Mouse (Mus musculus) ovary, postnatal 10 days (tissue): ENCODE measurements around the gene Armcx4.
"Not testable (repeated sequence)": the region's sequence is repeated elsewhere in the genome, so short reads cannot be mapped to it uniquely, and the experiment has no call there.

Experiments used
- DNase-seq: peaks from one replicate; pipeline ENCODE4 v3.0.0; 2022; ENCODE audit warnings: low spot score

Armcx4 gene

DNA sequence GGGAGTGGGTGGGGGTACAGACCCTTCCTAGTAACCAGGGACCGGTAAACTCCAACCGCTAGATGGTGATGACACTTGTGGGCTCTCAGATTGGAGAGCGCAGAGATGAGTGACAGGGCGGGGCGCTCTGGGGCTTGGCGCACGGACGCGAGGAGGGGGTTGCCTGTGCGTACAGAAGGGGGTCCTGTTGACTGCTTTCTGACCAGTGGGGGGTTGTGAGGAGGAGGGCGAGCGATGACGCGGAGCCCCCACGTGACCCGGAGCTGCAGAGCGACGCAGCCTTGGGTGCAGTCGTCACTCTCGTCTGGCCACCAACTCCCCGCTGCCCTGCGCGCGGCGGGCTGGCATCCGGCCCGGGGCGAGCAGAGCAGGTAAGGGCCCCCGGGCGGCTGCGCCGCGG is at the start of gene Armcx4:
Gene Armcx4, plus strand, starts transcription at position 253 of the 400 bp plus-strand sequence.
- DNase-seq: peak; percentile 13

- no peak for DNase-seq
These were observed 45.1 kb upstream of the Armcx4 start for GRCm38 (mm10) chrX:134641000-134641760.

DNA sequence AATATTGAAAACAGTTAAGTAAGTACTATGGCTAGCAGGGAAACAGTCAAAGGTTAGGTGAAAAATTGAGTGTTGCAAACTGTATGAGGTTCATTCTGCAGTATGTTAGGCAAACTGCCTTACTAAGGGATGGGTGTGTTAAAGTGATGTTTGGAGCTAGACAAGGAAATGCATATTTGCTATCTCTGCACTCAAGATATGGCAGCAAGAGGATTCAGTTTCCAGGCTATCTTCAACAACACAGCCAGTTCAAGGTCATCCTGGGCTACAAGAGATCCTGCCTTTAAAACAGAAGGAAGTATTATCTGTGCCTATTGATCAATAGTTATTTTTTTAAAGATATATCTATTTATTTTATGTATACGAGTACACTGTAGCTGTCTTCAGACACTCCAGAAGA is 40.0 kb upstream of the Armcx4 start:
- DNase-seq: no peak

- DNase-seq: no peak
These were observed 38.9 kb upstream of the Armcx4 start for GRCm38 (mm10) chrX:134647421-134647820.

DNA sequence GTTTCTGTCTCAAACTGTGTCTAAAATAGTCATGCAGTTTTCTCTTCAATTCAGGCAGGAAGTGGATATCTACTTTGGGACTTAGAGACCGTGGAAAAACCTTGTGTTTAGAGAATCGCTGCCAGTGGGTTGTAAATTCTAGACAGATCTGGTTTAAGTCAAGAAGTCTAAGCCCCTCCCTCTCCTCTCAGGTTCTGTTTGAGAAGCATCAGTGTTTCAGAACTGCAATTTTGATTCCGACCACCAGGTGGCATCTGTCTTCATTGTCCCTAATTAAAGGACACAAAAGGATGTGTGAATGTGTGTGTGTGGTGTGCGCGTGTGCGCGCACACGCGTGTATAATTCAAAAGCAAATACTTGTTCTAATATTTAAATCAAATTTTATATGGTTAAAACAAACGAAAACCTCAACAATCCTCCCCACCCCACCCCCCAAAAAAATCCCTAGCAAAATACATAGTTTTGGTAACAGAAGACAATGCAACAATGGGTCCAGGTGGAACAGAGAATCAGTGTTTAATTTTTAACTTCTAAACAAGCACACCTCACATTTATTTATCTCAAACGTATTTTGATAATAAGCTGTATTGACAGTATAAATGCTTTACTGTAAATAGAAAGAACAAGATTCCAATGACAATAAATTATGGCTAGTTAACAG is 38.2 kb upstream of the Armcx4 start:
- peak; percentile 24 for DNase-seq

- no peak for DNase-seq
These were observed 34.3 kb upstream of the Armcx4 start for GRCm38 (mm10) chrX:134652061-134652460.

DNA sequence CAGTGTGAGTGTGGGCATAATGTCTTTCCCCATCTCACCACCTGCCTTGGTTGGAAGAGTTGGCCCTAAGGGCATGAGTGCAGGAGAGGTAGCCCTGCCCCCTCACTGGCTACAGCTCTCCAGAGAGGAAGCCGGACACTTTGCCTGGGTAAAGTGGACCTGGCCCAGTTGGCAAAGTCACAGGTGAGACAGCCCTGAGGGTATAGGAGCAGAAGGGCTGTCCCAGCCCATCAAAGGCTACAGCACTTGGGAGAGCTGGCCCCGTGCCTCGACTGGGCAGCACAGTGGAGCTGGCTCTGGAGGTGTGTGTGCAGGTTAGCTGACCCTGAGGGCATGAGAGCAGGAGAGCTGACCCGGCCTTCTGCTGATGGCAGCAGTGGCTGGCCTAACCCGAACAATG is 24.7 kb upstream of the Armcx4 start:
- DNase-seq: no peak

DNA sequence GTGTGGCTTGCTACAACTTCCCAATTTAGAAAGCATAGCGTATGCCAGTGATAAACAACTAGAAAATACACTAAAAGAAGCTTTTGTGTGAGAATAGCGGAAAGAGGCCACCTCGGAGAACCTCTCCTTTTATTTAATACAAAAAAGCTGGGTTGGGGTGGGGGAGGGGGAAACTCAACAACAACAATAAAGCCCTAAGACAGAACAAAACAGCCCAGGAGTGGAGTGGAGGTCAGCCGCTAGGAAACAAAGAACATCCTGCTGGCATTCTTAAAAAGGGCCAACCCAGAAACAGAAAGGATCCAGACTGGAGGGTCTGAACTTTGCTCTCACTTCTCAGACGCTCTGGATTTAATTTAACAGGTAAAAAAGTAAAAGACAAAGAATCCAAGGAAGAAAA is 11.3 kb upstream of the Armcx4 start:
- no peak for DNase-seq

DNA sequence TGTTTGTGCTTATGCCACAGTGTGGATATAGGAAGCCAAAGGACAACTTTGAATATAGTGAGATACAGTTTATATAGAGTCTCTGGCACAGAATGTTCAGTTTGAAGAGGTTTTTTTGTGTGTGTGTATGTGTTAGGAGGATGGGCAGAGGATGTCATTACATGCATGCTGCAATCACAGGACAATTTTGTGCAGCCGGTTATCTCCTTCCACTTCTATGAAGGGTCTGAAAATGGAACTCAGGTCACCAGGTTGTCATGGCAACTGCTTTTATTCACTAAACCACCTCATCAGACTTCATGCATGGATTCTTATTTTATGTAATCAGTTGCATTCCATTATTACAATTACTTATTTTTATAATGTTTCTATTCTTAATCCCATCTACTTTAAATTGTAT is 10.4 kb upstream of the Armcx4 start:
- DNase-seq: no peak

DNA sequence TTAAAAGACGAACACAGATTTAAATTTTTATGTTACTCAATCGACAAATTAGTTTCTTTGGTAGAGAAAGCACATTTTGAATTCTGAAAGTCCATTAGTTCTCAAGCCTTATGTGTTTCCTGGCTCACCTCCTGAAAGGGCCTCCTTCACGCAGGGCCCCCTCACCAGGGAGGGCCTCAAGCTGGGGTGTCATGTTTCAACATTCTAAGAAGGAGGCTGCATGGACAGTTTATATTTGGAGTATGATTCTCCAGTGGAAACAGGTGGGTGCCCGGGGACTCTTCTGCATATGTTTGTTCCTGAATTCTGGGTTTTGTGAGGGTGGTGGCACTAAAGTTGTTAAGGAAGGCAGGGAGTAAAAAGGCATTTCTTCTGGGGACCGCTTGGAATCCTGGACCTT is 1.4 kb upstream of the Armcx4 start:
- no peak for DNase-seq

DNA sequence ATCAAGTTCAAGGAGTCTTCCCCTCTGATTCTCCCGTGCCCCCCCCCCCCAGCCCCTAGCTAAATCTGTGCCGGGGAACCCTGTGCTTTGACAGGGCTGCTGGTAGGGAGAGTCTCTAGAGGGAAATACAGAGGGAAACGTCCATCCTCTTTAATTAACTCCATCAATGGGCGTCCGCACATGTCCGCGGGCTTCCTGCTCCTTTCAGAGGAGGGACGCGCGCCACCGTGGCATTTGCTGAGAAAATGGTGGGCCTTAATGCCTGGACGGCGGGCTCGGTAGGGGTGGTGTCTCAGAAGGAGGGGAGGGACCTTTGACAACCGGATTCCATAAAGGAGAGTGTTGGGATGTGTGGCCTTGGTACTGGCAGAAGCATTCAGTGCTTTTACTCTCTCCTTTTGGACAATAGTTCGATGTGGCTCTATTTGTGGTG is 436 bp downstream of the Armcx4 start:
- no peak for DNase-seq

- no peak for DNase-seq
These were observed 3.4 kb downstream of the Armcx4 start for GRCm38 (mm10) chrX:134689676-134690075.

GRCm38 (mm10) chrX:134690871-134691539 is 4.7 kb downstream of the Armcx4 start:
- no peak for DNase-seq

DNA sequence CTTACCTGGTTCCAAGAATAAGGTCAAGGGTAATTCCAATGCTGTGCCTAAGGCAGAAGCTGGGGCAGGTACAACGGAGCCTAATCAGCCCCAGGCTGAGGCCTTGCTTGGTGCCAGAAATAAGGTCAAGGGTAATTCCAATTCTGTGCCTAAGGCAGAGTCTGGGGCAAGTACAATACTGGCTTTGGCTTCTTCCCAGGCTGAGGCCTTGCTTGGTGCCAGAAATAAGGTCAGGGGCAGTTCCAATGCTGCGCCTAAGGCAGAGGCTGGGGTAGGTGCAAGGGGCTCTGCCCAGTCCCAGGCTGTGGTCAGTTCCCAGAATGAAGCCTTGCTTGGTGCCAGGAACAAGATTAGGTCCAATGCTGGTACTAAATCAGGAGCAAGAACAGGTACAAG is 5.2 kb downstream of the Armcx4 start:
- no peak for DNase-seq

GRCm38 (mm10) chrX:134716863-134717262 is 30.5 kb downstream of the Armcx4 start:
- DNase-seq: no peak

DNA sequence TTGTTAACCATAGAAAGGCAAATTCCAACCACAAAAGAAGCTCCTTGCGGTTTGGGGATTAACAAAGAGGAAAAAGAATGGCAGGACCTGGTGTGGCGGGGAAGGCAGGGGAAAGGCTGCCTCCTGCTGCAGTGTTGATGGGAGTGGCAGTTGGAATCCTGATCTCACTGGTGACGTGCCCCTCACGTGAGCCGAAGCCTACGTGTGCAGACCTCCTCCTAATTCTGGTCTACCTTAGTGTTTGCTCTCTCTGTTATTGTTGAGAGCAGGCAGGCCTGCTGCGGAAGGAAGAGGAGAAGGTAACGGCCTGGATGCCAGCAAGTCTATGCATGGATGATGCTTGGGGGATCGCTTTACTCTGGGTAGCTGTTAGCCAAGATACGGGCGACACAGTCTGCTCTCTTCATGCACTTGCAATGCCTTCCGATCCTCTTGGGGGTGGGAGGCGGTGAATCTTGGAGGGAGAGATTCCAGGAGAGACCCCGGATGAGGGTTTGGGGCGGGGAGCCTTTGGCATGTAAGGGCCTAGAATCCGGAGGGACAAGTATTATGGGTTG is 31.5 kb downstream of the Armcx4 start, which contains the start of gene Armcx1:
Gene Armcx1, plus strand, starts transcription at position 212 of the 557 bp plus-strand sequence.
- peak; percentile 26 for DNase-seq

GRCm38 (mm10) chrX:134718524-134718923 is 32.2 kb downstream of the Armcx4 start:
- DNase-seq: peak; percentile 19

DNA sequence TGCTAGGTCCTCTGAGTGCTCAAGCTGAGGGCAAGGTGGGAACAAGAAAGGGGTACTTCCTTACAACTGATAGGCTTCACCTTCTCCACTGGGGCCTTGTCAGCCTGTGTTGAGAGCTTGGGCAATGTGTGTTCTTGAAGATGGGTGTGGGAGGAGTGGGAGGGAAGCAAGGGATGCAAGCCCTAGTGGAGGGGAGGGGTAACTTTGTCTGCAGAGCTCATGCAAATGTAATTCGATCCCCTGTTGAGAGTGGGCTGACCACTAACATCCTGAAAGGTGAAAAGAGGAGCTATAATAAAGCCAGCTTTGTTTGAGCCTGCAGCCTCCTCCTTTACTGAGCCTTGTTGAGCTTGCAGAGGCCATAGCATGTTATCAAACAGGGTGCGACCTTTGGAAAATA is 37.4 kb downstream of the Armcx4 start:
- DNase-seq: not testable (repeated sequence)

- no peak for DNase-seq
These were observed 43.5 kb downstream of the Armcx4 start for GRCm38 (mm10) chrX:134729778-134730177.

DNA sequence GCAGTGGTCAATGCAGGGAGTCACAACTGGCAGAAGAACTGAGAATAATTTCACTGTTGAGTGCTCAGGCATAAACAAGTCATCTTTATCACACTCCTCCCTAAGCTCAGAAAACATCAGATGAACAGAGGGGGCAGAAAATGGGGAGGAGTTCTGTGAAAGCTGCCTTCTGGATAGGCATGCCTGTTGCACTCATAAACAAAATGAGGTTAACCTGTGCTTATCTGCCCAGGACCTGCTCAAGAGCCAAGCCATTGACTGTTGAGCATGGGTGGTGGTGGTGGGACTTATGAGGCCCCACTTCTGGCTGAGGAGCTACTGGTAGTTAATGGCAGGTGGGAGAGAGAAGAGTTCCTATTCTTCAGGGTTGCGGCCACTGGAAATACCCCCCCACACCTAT is 51.5 kb downstream of the Armcx4 start:
- DNase-seq: no peak

DNA sequence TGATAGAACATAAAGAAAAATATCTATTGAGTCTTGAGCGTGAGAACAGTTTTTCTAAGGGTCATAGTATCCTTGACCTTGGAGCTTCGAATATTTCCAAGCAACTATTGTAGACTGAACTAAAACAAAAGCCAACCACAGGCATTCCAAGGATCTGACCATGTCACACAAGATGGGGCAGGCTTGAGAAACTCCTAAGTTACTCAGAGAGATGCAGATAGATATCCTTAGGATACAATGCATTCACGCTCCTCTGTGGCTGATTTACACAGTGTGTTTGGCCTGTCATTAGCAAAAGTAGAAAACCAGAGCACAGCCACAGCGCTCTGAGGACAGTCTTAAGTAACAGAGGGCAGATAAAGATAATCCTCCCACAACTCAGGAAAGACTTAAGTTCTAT is 52.8 kb downstream of the Armcx4 start:
- DNase-seq: no peak

- DNase-seq: no peak
These were observed 55.5 kb downstream of the Armcx4 start for GRCm38 (mm10) chrX:134741862-134742261.
